Mouse (Mus musculus): ENCODE data around the gene Nop53.

Gene Nop53

DNA sequence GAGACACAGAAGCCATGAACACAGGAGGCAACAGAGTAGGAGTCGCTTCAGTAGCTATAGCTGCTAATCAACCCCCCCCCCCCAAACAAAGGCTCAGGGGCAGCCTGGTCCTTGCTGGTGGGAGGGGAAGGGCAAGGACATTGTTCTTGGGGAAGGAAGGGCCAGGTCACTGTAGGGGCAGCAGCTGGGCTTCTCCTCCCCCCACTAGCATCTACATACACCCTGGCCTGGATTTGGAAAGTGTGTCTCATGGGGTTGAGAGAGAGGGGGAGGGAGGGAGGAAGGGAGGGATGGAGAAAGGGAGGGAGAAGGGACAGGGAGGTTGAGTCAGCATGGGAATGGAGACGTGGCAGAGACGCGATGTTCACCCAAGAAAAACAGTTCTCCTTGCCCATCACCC lies 14.8 kb upstream of the Nop53 start:
- no peak for DNase-seq (ENCODE audit: low read depth, low spot score)

DNA sequence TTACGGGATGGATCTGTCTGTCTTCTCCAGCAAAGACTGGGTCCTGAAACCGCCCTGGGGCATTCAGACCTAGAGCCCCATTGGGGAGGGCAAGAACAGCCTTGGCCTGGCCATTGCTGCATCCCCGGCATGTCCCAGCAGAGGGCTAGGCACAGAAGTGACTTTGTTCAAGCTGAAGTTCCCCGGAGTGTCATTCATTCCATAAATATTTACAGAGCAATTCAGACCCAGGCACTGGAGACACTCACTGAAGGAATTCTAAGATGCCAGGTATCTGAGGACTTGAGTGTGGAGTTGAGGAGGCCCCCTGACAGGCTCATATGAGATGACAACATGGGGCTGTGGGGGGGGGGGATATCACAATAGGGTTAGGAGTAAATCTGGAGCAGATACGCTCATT lies 10.3 kb upstream of the Nop53 start:
- DNase-seq (ENCODE audit: low read depth, low spot score) = no peak

DNA sequence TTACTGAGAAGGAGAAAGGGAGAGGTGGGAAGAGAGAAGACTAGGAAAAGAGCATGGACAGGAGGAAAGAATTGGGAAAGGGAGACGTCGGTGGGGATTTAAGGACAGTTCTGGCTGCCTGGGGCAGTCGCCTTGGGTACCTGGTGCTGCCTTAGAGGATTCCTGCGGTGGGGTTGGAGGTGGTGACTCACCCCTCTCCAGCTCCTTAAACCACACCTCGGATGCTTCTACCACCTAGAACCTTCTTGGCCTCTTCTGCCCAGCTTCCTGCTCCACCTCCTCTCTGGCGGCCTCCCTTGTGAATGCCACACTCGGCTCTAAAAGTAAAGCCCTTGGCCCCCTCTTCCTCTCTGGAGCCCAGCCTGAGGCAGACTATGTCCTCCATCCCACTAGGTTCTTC lies 9.6 kb upstream of the Nop53 start:
- no peak for DNase-seq (ENCODE audit: low read depth, low spot score)

DNA sequence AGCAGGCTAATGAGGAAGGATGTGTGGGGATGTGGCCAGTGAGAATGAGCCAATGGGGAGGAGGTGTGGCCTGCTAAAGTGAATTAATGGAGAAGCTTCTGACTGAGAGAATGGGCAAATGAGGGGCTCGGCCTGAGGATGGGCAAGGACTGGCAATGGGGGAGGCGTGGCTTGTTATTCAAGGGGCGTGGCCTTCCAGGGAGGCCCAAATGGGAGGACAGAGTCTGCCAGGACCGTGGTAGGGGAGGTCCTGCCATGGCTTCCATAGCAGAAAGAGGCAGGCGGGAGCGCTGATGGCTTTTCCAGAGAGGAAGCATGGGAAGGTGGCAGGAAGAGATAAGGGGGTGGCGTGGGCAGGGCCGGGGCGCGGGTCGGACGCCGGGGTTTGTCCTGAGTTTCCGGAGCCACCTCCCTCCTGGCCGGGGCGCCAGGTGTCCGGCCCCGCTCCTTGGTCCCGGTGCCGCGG lies 9.1 kb upstream of the Nop53 start:
- DNase-seq (ENCODE audit: low read depth, low spot score) = peak; percentile 87

DNA sequence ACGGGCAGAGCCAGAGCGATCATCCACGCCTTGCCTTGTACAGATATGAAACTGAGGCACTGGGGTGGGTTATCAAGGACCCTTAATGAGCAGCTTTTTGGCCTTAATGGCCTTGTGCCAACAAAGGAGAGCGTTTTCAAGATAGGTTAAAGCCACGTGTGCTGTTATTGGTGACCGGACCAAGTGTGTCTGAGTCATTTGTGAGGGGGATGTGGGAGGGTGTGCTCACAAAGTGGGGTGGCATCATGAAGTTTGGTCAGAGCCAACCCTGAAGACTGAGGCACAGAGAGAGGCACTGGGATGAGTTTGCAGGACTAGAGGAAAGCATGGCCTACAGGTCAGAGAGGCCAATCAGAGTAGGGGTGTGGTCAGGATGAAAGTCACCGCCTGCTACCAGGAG lies 8.6 kb upstream of the Nop53 start:
- DNase-seq (ENCODE audit: low read depth, low spot score) = no peak

DNA sequence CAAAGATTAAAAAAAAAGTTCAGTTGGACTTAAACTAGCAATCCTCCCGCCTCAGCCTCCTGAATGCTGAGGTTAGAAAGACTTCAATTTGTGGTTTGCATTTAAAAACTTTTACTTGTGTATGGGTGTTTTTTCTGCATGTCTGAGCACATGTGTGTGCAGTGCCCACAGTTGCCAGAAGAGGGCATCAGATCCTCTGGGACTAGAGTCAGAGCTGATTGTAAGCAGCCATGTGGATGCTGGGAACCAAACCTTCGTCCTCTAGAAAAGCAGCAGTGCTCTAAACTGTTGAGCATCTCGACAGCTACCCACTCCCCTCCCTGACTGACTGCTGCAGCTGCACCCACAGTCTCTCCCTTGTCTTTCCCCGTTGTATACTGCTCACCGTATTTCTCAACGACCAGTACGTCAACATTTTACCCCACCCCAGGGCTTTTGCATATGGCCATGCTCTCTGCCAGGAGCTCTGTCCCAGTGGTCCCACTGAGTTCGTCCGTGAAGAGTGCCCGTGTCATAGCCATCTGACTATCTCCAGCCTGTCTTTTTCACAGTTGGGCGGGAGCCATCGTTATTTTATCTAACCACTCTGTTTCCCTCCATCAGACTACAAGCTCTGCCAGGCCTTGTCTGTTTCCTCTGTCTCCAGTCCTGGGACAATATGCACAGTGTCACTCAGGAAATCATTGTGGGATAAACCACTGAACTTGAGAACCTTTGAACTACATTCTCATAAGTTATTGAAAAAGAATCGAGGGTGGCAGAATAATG lies 7.6 kb upstream of the Nop53 start:
- DNase-seq (ENCODE audit: low read depth, low spot score) = peak; percentile 85

DNA sequence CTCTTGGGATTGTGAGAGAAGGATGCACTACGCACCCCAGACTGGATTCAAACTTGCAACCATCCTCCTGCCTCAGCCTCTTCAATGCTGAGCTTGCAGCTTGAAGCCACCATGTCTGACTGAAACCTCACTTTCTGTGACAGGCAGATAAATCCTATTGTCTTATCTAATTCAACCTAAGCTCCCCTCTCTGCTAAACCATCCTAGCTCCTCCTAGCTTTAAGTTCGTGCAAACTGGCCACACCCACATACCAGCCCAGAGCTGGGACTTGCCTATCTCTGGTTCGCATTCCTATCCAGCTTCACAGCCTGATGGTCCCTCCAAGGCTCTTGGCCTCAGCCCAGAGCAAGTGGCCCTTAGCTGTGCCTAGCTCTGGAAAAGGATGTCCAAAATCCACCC lies 6.5 kb upstream of the Nop53 start:
- DNase-seq (ENCODE audit: low read depth, low spot score) = peak; percentile 55

DNA sequence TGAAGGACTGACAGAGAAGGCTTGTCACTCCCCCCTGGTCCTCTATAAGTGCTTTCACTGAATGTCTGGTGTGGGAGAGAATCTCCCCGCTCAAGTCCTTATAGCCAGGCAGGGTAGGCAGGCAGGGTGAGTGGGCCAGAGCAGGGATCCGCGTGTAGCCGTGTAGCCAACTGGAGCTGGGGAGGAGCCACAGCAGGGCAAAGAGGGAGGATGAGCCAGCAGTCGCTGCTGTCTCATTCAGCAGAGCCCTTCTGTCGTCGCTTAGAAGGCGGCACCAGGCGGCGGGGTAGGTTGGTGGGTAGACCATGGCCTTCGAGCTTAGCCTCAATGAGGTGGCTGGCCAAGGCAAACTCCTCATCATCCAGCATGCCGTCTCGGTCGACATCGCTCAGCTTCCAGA lies 4.1 kb upstream of the Nop53 start:
- DNase-seq (ENCODE audit: low read depth, low spot score) = no peak

DNA sequence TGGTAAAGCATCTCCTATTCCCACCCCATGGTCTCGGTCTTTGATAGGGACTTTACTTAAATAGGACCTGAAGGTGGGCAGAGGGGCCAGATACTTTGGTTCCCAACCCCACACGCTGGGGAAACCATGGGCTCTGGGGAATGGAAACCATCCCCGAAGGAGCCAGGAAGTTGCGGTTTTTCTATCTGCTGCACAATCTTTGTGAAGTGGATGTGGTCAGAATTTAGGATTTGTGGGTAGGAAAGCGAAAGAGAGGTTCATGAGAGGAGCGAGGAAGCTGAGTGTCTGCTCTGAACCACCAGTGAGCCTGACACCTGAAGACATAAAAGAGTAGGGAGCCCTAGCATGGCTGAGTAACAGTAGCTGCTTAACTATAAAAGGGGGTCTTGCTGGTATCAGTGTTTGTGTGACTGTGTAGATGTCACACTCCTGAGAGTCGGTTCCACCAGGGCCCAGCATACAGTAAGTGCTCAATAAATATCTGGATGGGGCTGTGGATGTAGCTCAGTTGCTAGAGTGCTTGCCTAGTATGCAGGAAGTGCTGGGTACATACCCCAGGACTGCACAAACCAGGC lies 3.4 kb upstream of the Nop53 start:
- DNase-seq (ENCODE audit: low read depth, low spot score) = no peak

DNA sequence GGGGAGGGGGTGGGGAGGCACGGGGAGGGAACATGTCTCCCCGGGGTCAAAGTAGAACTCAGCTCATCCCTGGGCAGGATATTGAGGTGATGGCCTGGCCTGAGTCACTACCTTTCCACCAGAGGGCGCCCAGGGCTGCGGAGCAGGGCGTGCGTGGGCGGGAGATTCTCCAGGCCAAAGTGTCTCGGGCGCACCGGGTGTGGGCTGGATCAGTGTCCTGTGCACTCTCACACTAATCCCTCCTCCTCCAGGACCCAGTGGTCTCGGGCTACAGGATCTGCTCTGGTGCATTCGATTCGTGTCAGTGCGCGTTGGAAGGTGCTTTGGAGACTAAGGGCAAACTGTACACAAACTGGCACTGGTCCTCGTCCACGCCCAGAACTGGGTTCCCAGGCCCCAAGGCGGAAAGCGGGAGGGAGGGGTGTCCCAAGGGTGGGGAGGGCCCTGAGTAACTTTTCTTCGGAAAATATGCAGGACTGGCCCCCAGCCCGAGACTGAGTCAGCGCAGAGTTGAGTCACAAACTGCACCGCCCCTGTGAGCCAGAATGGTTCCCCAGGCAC lies 2.6 kb upstream of the Nop53 start:
- peak; percentile 95 for DNase-seq (ENCODE audit: low read depth, low spot score)

DNA sequence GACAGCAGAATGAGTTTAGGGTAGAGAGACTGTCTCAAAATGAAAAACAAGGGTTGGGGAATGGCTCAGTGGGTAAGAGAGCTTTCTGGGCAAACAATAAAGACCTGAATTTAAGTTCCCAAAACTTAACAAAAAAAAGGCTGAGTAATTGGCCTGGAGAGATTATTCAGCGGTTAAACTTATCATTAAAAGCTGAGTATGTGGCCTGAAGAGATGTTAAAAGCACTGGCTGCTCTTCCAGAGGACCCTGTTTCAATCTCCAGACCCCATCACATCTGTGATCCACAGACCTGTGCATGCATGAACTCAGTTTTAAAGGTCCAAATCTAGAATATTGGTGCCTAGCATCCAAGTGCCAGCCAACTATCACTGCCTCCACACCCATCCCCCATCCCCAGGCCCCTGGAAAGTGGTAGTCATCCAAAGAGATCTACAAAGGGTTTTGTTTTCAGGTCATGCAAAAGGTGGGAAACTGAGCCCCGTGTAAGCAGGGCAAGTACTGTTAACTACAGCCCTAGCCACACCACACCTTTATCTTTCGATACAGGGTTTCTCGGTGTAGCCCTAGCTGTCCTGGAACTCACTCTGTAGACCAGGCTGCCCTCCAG lies 1.9 kb upstream of the Nop53 start:
- DNase-seq (ENCODE audit: low read depth, low spot score) = no peak

DNA sequence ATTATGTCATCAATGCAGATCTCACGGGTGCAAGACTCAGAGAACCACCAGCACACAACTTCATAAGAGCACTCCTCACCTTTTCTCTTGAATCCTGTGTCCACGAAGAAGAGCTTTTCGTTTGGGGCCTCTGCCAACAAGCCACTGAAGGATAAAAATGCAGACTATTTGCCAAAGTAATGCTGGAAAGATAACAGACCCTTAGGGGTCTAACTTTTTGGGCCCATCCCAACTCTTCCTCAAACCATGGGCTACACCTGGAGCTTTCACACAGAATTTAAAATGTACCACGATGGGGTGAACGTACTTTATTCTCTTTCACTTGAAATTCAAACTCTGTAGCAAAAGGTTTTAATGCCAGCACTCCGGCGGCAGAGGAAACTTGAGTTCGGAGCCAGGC lies 663 bp downstream of the Nop53 start:
- DNase-seq (ENCODE audit: low read depth, low spot score) = no peak

DNA sequence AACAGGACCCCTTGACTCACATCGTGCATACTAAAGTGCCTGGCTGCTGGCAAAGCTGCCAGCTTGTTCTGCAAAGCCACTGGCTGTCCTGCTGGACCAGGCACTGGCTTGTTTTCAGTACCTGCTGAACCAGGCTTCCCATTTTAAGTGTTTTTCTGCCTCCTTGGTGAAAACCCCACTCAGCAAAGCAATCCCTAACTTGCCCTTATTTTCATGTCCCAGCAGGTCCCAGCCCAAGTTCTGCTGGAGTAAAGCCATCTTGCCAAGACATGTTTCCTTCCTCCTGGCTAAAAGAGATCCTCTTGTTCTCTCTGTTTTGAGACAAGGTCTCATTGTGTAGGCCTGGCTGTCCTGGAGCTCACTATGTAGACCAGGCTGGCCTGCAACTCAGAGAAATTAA lies 1.6 kb downstream of the Nop53 start:
- no peak for DNase-seq (ENCODE audit: low read depth, low spot score)

DNA sequence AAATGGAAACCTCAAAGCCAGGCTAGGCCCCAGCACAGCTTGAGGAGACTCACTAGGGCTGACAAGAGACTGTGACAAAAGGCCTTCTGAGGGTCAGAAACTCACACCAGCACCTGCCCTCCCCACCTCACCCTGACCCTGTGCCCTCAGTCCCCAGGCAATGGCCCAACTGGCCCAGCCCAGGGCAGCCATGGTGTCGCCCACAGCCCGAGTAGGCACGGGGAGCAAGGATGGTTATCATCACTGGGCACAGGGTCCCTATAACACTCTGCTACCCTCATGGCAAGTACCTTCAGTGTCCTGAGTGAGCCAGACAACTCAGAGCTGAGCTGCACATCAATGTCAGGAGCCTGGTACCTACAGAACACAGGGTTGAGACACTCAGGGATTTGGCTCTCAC lies 7.3 kb downstream of the Nop53 start:
- no peak for DNase-seq (ENCODE audit: low read depth, low spot score)

DNA sequence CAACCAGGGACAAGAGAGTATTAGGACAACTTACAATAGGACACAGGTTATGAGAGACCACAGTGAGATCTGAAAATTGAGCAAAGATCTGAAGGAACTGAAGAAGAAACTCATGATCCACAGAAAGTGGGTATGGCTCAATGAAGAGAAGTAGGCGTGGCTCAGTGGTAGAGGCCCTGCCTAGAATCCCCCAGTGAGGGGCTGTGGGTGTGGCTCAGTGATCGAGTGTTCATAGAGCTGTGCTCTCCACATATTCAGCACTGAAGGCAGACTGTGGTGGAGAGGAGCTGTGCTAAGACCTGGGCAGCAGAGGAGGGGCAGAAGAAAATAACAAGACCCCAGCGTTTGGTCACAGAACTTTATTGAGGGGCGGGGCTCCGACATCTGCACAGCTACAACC lies 8.4 kb downstream of the Nop53 start:
- peak; percentile 80 for DNase-seq (ENCODE audit: low read depth, low spot score)

DNA sequence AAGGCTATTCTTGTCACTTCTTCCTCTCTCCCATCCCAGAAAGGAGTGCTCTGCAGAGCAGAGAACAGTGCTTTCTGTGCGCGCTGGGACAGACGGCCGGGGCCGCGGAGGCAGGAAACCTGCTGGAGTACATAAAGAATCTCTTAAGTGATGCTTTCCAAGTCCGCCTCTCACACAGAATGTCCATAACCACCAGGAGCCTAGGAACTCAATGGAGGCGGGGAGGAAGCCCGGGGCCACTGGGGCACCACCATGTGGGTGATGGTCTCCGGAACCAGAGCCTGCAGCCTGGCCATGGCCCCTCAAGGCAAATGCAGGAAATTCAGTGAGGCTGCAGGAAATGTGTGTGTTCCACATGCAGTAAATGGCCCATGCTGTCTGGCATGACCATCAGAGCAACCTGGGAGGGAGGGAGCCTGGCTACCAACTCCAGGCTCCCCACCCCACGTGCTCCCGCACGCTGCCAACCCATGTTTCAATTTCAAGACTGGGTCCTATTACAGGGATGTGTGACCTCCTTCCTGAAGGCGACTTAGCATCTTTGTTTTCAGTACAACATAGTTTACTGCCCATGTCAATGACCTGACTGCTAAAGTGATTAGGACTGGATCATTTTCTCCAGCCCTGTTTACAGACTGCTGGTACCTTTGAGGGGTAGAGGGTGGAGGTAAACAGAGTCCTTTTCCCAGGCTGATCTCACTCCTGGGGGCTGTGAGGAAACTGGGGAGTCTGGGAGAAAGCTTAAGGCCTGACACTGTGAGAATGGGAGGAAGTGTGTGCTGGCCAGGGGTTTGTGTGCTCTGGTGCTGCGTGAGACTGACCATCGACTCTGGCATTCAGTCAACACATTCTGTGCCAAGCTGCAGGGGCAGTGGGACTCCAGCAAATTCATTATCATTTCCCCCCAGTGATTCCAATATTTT lies 12.2 kb downstream of the Nop53 start:
- no peak for DNase-seq (ENCODE audit: low read depth, low spot score)

DNA sequence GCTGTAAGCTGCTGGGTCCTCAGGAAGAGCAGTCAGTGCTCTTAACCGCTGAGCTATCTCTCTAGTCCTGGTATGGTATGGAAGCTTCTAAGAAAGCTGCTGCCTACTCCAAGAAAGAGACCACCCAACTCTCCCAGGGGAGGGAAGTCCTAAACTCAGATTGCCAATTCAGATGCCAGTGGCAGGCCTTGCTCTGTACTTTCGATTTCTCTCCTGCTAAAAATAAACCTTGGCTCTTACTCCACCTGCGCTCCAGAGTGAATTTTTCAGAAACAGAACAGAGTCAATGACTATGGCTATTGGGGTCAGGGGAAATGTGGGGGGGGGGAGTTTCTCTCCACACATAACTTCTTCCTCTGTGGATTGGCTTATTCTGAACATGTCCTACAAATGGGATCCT lies 14.2 kb downstream of the Nop53 start:
- DNase-seq (ENCODE audit: low read depth, low spot score) = no peak

DNA sequence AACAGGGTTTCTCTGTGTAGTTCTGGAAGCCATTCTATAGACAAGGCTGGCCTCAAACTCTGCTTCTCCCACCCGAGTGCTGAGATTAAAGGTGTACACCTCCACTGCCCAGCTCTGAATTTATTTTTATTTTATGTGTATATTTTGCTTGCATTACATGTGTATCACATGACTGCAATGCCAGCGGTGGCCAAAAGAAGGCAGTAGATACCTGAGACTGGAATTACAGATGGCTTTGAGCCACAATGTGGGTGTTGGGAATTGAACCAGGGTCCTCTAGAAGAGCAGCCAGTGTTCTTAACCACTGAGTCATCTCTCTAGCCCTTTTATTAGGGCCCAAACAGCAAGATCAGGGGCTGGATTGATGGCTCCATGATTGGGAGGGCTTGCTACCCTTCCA lies 15.3 kb downstream of the Nop53 start:
- peak; percentile 74 for DNase-seq (ENCODE audit: low read depth, low spot score)

DNA sequence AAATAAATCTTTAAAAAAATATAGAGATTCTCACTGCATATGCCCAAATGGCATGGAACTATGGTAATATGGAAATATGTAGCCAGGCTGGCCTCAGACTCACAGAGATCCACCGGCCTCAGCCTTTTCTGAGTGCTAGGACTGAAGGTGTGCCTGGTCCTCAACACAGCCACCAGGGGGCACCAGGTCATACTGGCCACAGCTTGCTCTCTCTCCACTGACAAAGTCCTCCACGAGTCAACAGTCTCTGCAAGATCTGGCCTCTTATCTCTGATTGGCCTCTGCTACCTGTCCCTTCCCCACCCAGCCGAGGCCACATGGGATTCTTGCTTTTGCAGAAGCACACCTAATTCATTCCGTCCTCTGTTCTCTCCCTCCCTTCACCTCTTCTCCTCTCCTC lies 16.0 kb downstream of the Nop53 start:
- peak; percentile 81 for DNase-seq (ENCODE audit: low read depth, low spot score)

DNA sequence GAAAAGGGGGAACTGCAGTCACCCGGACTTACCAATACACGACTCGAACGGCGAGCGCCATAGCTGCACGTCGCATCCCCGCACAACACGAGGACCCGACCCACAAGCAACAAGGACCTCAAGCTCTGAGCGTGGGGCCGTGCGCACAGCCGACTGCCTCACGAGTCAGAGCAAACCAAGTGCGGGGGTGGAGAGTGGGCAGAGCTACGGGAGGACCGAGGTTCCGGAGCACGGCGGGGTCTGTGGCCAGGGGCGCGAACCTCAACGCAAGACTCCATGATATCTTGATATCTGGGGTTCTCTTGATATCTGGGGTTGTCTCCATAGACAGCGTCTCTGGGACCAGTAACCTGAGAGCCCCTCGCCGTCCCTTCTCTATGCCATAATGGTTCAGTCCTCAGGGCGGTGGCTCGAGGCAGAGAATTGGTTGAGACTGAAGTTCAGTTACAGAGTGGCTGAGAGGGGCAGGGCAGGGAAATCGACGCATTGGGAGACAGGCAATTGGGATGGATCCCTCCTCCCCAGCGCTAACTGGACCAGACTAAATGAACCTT lies 23.6 kb downstream of the Nop53 start, which contains the start of gene Selenow:
Gene Selenow, minus strand, starts transcription at position 183 of the 554 bp plus-strand sequence.
- peak; percentile 96 for DNase-seq (ENCODE audit: low read depth, low spot score)

DNA sequence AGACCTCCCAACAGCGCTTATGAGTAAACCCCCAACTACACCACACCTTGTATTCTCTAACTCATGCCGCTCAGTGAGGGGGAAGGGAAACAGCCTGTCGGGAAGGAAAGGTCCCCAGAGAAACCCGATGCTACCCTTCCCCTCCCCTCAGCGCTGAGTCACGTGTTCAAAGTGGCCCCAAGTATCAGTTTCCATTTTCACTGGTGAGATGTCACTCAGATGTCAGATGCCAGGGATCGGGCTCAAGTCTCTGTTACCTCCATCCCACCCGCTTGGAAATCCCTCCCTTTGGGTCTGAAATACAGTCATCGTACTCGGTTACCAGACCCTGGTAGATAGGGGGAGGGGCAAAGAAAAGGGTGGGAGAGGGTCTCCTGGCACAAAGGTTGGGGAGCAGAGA lies 24.1 kb downstream of the Nop53 start:
- DNase-seq (ENCODE audit: low read depth, low spot score) = peak; percentile 71
